8 mouse cellular contexts compared by ENCODE assay signal in genomic region chr2:173281021-173281937, GRCm38 (mm10). TPM values are rescaled to one million over a fixed set of nuclear protein-coding genes. Genes with fewer than 3 reads are reported as not detected.
DNase-seq lines count a peak whose midpoint lies in the region.

No protein-coding gene starts in this region.

- DNase-seq in left cerebral cortex, postnatal 4 days = peak; percentile 76
- no peak for DNase-seq in left cerebral cortex, adult 11 months (ENCODE audit: low spot score)
- DNase-seq in adrenal gland, adult 8-10 months = peak; percentile 62
- DNase-seq in heart, postnatal 14 days = peak; percentile 62 to 73
- peak; percentile 13 for DNase-seq in retina, embryonic 14.5 days (ENCODE audit: low spot score)
- DNase-seq in ovary, postnatal 36 days (ENCODE audit: low spot score) = no peak
- DNase-seq in frontal cortex, postnatal 36 days (ENCODE audit: low spot score in 2 of 2) = no peak
- DNase-seq in cerebellum, adult 11-12 months = no peak

- intact Hi-C loops in left cerebral cortex, postnatal 4 days (cut with DNase I) = no loop called here
- intact Hi-C loops in heart, postnatal 14 days (cut with DNase I) = loop anchor here (5.0 kb wide), 1 partner anchor 266 kb away; no protein-coding TSS in a partner anchor

RNA-seq across cellular contexts. Expression of gene Pmepa1, which starts 4.9 kb away (rescaled TPM):
- total RNA-seq in left cerebral cortex, postnatal 4 days (2021) = 10 to 100 TPM; 32.7 to 45.3 TPM
- 10 to 100 TPM; 29.4 to 57.0 (median 38.3) TPM for total RNA-seq in adrenal gland, adult 8-10 months (2022)
- 10 to 100 TPM; 32.4 to 32.5 TPM for total RNA-seq in heart, postnatal 14 days (2021)

Comparison
In these comparisons a context has a peak if more than half of its experiments do, and no peak if none do; other contexts are left out.
1. DNase-seq: peak in left cerebral cortex, postnatal 4 days (single experiment), adrenal gland, adult 8-10 months (single experiment), heart, postnatal 14 days (2 of 2) and retina, embryonic 14.5 days (single experiment); none in left cerebral cortex, adult 11 months (single experiment), ovary, postnatal 36 days (single experiment), frontal cortex, postnatal 36 days (0 of 2) and cerebellum, adult 11-12 months (single experiment).